Mouse (Mus musculus): Measurements from ENCODE around the gene Pi16.
A peak's percentile ranks its signal among the peaks of the same experiment; 100 is the strongest.

Gene Pi16

DNA sequence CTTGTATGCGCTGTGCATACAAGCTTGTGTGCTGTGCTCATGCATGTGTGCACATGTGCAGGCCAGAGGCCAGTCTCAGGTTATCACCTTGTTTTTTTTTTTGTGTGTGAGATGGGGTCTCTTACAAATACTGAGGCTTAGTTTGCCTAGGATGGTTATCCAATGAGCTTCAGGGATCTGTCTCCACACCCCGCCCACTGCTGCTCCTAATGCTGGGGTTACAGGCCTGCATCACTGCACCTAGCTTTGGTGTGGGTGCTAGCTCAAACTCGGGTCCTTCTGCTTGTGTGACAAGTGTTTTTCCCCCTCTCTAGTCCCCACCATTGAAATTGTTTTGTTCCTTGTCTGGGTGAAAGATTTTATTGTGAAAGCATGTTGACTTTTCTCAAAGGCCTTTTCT, 12.7 kb downstream of the Pi16 start:
- no peak for DNase-seq (ENCODE audit: low read depth, low spot score)

- no peak for DNase-seq (ENCODE audit: low read depth, low spot score)
Observed at GRCm38 (mm10) chr17:29330671-29331410, 13.4 kb downstream of the Pi16 start.

- no peak for DNase-seq (ENCODE audit: low read depth, low spot score)
Observed at GRCm38 (mm10) chr17:29332186-29332685, 14.8 kb downstream of the Pi16 start.

DNA sequence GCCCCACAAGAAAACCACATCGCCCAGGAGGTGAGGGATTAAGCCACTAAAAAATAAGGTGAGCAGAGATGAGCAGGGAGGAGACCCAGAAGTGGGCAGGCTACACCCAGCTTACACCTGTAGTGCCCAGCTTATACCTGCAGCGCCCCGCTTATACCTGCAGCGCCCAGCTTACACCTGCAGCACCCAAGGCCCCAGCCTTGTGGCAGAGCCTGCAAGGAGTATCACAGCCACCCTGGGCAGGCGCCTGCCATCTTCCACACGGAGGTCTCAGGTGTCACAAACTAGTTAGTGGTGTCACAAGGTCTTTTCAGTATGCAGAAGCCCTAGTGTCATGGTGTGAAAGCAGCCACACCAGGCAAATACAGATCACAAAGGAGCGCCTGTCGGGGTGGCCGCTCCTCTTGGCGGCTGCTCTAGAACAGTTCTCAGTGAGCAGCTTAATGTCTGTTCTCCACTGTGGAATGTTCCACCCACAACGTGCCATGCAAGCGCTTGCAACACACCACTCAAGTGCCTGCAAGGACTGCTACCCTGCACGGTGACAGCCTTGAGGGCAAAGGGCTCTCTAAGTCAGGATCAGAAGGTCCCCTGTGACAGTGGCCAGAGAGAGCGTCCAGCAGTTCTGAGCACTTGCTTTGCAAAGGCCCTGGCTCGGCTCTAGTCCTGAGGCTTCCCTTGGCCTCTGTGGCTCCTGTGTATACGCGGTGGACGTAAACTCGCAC, 18.9 kb downstream of the Pi16 start:
- no peak for DNase-seq (ENCODE audit: low read depth, low spot score)

DNA sequence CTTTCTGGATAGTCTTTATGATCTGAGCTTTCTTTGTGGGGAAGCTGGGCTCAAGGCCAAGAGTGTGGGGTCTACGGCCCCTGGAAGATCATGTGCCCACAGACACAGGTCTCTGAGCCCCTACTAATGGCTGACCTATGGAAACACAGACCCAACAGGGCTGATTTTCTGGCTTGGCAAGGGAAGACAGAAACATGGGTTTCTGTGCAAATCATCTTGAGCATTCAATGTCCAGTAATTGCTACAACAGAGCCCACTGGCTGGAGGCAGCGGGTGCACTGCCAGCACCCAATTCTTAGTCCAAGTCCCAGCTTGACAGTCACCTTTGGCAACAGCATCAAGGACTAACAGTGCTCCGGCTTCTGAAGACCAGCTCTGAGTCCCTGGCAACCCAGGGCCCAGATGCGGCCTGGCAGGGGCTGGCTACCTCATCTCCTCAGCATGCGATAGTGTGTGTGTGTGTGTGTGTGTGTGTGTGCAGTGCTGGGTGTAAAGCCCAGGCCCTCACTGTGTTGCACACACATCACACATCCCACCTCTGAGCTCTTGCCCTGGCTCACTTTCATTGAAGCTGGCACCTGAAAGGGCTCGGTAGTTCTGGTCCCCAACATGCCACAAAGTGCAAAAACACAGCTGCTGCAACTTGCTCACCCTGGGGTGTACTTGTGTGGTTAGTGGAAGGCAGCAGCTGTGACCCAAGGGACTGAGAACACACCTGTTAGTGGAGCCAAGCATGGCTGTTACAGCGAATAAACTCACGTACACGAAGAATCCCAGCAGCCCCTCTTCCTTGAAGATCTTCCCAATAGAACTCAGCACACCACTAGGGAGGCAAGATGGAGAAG, 20.7 kb downstream of the Pi16 start:
- no peak for DNase-seq (ENCODE audit: low read depth, low spot score)

DNA sequence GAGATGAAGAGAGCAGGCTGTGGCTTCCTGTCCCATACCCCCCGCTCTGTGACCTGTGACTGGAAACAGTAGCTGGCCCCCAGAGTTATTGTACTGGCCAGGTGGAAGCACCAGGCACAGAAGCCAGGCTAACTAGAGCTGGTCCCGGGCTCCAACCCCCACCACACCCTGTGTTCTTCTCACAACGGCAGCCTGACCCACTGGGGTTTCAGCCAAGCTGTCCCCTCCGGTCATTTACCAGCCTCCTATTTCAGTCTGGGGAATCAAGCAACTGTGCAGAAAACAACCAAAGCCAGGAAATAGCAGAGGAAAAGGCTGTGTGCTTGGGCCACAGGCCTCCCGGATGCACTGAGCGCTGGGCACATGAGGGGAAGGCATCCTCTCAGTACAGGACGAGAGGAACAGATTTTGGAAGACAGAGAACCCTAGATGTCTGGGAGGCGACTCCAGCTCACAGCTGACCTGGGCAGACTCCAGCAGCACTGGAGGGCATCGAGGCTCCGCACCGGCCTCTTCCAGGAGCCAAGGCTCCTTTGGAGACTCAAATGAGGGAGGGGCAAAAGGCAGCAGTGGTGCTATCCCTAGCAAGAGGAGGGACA, 21.8 kb downstream of the Pi16 start:
- no peak for DNase-seq (ENCODE audit: low read depth, low spot score)

GRCm38 (mm10) chr17:29340406-29341261, 23.2 kb downstream of the Pi16 start:
- DNase-seq (ENCODE audit: low read depth, low spot score) = no peak

- DNase-seq (ENCODE audit: low read depth, low spot score) = peak; percentile 66
Observed at GRCm38 (mm10) chr17:29341591-29342003, 24.1 kb downstream of the Pi16 start.

GRCm38 (mm10) chr17:29342010-29342910, 24.8 kb downstream of the Pi16 start:
- no peak for DNase-seq (ENCODE audit: low read depth, low spot score)

DNA sequence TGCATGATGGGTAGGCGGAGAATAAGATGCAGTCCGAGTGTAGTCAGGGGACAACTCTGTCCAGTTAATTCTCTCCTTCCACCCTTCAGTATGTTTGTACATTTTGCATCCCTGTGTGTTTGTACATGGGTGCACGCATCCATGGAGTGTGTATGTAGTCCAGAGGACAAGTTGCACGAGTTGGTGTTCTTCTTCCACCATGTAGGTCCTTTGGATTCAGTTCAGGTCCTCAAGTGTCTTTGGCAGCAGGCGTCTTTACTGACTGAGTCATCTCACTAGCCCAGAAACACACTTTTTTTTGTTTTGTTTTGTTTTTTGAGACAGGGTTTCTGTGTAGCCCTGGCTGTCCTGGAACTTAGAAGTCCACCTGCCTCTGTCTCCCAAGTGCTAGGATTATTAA, 25.8 kb downstream of the Pi16 start:
- no peak for DNase-seq (ENCODE audit: low read depth, low spot score)

DNA sequence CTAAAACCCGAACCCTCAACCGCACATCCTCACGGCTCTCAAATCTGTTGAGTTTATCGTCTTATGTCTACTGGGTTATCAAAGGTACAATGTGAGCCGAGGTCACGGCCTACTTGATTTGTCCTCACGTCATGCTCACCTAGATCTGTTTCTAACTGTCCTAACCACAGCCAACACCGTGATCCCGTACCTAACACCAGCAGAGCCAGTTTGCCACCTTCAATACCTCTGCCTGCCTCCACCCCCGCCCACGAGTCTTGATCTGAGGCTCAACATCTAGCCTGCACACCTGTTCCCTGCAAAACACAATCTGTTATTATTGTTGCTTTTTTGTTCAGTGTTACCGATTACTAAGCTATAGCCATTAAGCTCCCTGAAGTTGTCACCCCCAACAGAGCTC, 27.8 kb downstream of the Pi16 start:
- DNase-seq (ENCODE audit: low read depth, low spot score) = no peak

- no peak for DNase-seq (ENCODE audit: low read depth, low spot score)
Observed at GRCm38 (mm10) chr17:29346496-29347125, 29.1 kb downstream of the Pi16 start.

DNA sequence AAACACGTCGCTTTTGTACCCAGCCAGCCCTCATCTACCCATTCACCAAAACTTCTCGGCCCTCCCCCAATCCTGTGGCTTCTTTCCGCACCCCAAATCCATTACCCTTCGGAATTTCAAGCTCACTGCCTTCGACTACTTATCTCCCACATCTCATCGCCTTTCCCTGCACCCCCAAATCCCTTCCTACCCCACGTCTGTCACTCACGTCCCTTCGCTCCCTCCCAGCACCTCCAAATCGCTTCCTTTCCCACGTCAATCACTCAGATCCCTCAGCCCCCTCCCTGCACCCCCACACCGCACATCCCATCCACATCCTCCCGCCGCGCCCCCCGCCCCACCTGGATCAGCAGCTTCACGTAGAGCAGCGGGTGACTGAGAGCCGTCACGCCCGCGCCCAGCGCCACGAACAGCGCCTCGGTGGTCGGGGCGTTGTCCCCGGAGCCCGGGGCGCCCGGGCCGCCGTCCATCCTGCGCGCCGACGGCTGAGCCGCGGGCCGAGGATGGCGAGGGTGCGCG, 29.7 kb downstream of the Pi16 start:
- DNase-seq (ENCODE audit: low read depth, low spot score) = peak; percentile 47

GRCm38 (mm10) chr17:29347645-29348256, 30.3 kb downstream of the Pi16 start, which contains the start of gene Mtch1:
Gene Mtch1 (minus strand): TSS chr17:29347934.
- peak; percentile 100 for DNase-seq (ENCODE audit: low read depth, low spot score)

- DNase-seq (ENCODE audit: low read depth, low spot score) = no peak
Observed at GRCm38 (mm10) chr17:29348996-29349395, 31.5 kb downstream of the Pi16 start.

GRCm38 (mm10) chr17:29351056-29351455, 33.6 kb downstream of the Pi16 start:
- peak; percentile 75 for DNase-seq (ENCODE audit: low read depth, low spot score)

DNA sequence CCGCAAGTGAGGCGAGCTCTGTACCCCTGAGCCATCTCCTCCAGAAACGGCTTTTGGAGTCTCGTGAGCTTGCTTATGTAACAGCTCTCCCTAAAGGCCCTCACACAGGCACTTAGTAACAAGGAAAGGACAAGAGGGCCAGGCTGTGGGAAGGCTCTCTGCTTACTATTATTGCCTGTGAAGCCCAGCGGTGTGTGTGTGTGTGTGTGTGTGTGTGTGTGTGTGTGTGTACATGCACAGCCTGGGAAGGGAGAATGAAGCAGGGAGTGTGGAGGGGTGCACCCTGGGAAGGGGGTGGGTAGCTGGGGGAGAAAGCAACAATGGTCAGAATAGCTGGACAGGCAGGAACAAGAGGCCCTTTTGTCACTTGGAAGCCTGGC, 38.0 kb downstream of the Pi16 start:
- no peak for DNase-seq (ENCODE audit: low read depth, low spot score)

DNA sequence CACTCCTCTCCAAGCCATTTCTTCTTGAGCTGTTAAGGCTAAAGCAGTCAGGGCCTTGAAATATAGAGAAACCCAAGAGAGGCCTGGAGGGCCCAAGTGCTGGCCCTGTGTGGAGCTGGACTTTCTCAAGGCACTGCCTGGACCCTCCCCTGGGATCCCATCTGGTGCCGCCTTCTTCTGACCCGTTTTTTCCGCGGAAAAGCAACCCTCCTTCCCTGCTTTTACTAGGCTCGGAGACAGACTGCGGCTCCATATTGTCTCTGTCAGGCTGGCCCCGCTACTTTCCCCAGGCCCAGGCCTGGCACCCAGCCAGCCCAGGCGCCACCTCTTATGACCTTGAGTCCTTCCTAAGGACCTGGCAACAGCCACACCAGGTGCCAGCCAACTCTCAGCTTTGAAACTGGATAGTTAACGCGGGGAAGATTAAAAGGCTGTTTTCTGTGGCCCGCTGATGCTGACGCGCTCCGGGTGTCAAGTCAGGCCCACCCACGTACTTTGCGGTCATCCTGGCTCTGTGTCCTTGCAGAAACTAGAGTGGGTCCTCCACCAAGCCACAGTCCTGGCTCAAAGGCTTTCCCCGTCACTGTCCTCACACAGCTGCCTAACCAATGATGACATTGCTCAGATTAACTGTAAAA, 38.5 kb downstream of the Pi16 start:
- DNase-seq (ENCODE audit: low read depth, low spot score) = peak; percentile 45

All from ZHBTc4 (cell line).